Mouse (Mus musculus): Measurements from ENCODE around the gene Wdr6.

GRCm38 (mm10) chr9:108559169-108559568 lies 19.4 kb downstream of the Wdr6 start:
- TF ChIP-seq CTCF (IDR thresholded peaks at IDR 0.05; ENCODE audit: borderline replicate concordance, insufficient read depth, low read depth, low read length) (no peak), POLR2A (IDR thresholded peaks at IDR 0.05; ENCODE audit: borderline replicate concordance, insufficient read depth, low read length) (no peak)
